Mouse (Mus musculus) limb, embryonic 11.5 days (tissue): ENCODE data around the gene Ndufs3. TPM values are rescaled to one million over a fixed set of nuclear protein-coding genes. Genes with fewer than 3 reads are reported as not detected.

ENCODE experiments used
- ATAC-seq: fragments of 200-750 bp; cut with Nextera tagmentation; 2 replicates; pipeline ENCODE4 v1.8.0; 2017; ENCODE audit warnings: low read depth; ENCODE audit not compliant: insufficient number of reproducible peaks, low FRiP score, low TSS enrichment
- DNase-seq: peaks from one replicate; pipeline ENCODE4 v3.0.0-alpha.2; 2015; ENCODE audit warnings: low spot score
- H3K27ac ChIP-seq: fragments of 300-500 bp; sonication (generic); replicated peaks from 2 replicates; pipeline ENCODE4 v1.5.1; 2014; ENCODE audit warnings: low read depth, mild to moderate bottlenecking, low read length
- H3K27me3 ChIP-seq: fragments of 300-500 bp; sonication (generic); 2 replicates; pipeline ENCODE4 v1.6.1; 2014; ENCODE audit warnings: mild to moderate bottlenecking, low read length, mixed read lengths; ENCODE audit not compliant: control insufficient read depth, insufficient read depth
- H3K36me3 ChIP-seq: fragments of 300-500 bp; sonication (generic); 2 replicates; pipeline ENCODE4 v1.6.1; 2014; ENCODE audit warnings: mild to moderate bottlenecking, low read length, moderate library complexity, mixed read lengths; ENCODE audit not compliant: control insufficient read depth, insufficient read depth
- H3K4me1 ChIP-seq: fragments of 300-500 bp; sonication (generic); 2 replicates; pipeline ENCODE4 v1.6.1; 2014; ENCODE audit warnings: low read length, mixed read lengths; ENCODE audit not compliant: control insufficient read depth, insufficient read depth
- H3K4me2 ChIP-seq: fragments of 300-500 bp; sonication (generic); 2 replicates; pipeline ENCODE4 v1.6.1; 2014; ENCODE audit warnings: low read depth, mild to moderate bottlenecking, moderate library complexity; ENCODE audit not compliant: severe bottlenecking
- H3K4me3 ChIP-seq: fragments of 300-500 bp; sonication (generic); 2 replicates; pipeline ENCODE4 v1.5.1; 2014; ENCODE audit warnings: low read depth, low read length
- H3K9ac ChIP-seq: fragments of 300-500 bp; sonication (generic); 2 replicates; pipeline ENCODE4 v1.6.1; 2014; ENCODE audit warnings: mild to moderate bottlenecking, low read length
- H3K9me3 ChIP-seq: fragments of 300-500 bp; sonication (generic); 2 replicates; pipeline ENCODE4 v1.6.1; 2016; ENCODE audit warnings: low read length; ENCODE audit not compliant: control insufficient read depth
- WGBS: fragments of 180-500 bp; shearing (Covaris S2); extraction: QIAGEN DNeasy Blood & Tissue Kit; methylation state at CpG from one replicate; pipeline ENCODE4 v1.1.7; 2014; 5-methylcytosine and 5-hydroxymethylcytosine counted together
- polyA plus RNA-seq: library from polyadenylated mRNA; unstranded; fragments of >200 nt; fragmentation: Nextera tagmentation; extraction: Ambion mirVana; gene quantifications from 2 replicates; pipeline ENCODE4 v1.2.1, GENCODE M21; 2014

The Ndufs3 gene
- polyA plus RNA-seq = 206 and 229 TPM in 2 replicates

GRCm38 (mm10) chr2:90904076-90904855 lies at the start of gene Ndufs3, which contains the start of gene Kbtbd4:
Gene Ndufs3 (minus strand): TSS chr2:90904827.
Gene Kbtbd4 (plus strand): TSS chr2:90904740.
- ATAC-seq (peak; percentile 90), DNase-seq (peak; percentile 96)
- Histone ChIP-seq H3K27ac (peak within 1 kb of the TSS; percentile 80), H3K4me2 (peak within 1 kb of the TSS; percentile 68), H3K9ac (peak within 1 kb of the TSS; percentile 94), H3K4me3 (peak within 1 kb of the TSS; percentile 94), H3K9me3 (no peaks in the 10 kb centered on the region), H3K27me3 (no peaks in the 10 kb centered on the region), H3K4me1 (peaks cover 3% of the 10 kb centered on the region; the same call in 1 of the 2 replicates), H3K36me3 (no peaks in the 10 kb centered on the region; the same call in 1 of the 2 replicates)
- under 1% methylated on average over 42 of the region's 43 CpGs for WGBS

DNA sequence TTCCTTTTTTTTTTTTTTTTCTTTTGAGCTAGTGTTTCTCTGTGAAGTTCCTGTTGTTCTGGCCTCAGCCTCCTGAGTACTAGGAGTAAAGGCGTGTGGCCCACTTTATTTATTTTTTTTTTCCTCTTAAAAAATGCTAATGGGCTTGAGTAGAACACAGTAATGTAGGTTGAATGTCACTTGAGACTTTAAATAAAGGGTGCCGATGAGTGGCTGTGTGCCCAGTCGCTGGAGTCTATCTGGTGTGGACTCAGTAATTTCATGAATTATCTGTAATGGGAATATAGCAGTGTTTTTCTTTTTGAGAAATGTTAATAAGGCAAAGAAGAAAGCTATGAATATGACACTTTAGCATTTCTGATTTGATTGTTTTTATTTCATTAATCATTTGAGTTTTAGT lies 48.8 kb upstream of the Ndufs3 start:
- Histone ChIP-seq H3K36me3 (no peaks in the 10 kb centered on the region; the same call in 1 of the 2 replicates), H3K4me2 (no peak overlapping the region), H3K4me3 (no peak overlapping the region), H3K9me3 (no peaks in the 10 kb centered on the region), H3K9ac (no peak overlapping the region), H3K27ac (no peak overlapping the region), H3K4me1 (no peaks in the 10 kb centered on the region), H3K27me3 (no peaks in the 10 kb centered on the region)
- ATAC-seq = no peak
- 82% methylated on average over 3 of the region's 3 CpGs for WGBS
- DNase-seq = no peak

DNA sequence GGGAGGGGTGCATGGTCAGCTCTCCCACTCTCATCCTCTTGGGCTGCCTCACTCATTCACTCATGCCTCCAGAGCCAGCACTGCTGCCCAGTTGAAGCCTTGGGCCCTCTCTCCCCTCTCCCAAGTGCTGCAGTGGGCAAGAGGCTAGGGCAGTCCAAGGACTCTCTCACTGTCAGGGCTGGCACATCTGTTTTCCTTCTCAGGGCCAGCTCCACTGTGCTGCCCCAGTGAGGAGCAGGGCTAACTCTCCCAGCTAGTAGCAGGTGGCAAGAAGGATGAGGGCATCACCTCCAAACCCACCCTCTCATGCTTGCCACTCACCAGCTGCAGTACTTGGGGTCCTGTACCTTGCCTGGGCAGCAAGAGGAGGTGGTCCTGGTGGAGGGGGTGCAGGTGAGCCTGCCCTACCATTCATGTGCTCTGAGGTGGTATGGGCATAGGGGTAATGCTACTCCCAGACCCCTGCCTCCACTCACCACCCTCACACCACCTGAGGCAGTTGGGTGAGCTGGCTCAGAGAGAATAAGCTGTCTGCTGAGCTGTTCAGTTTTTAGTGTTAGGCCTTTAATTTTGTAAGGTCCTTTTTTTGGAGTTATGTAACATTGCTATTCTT lies 46.1 kb upstream of the Ndufs3 start:
- no peak overlapping the region for H3K9ac ChIP-seq
- H3K27ac ChIP-seq = no peak overlapping the region
- DNase-seq (no peak), ATAC-seq (no peak)
- no peak overlapping the region for H3K4me3 ChIP-seq
- no peak overlapping the region for H3K4me2 ChIP-seq
- H3K27me3 ChIP-seq = no peaks in the 10 kb centered on the region
- H3K36me3 ChIP-seq = no peaks in the 10 kb centered on the region; the same call in 1 of the 2 replicates
- H3K4me1 ChIP-seq = no peaks in the 10 kb centered on the region
- H3K9me3 ChIP-seq = no peaks in the 10 kb centered on the region

GRCm38 (mm10) chr2:90950149-90950548 lies 45.5 kb upstream of the Ndufs3 start:
- H3K27ac ChIP-seq = no peak overlapping the region
- no peak for DNase-seq
- H3K36me3 ChIP-seq = no peaks in the 10 kb centered on the region; the same call in 1 of the 2 replicates
- 90% methylated on average over 5 of the region's 5 CpGs for WGBS
- H3K9me3 ChIP-seq = no peaks in the 10 kb centered on the region
- H3K4me3 ChIP-seq = no peak overlapping the region
- no peaks in the 10 kb centered on the region for H3K27me3 ChIP-seq
- no peak overlapping the region for H3K4me2 ChIP-seq
- H3K9ac ChIP-seq = no peak overlapping the region
- no peaks in the 10 kb centered on the region for H3K4me1 ChIP-seq
- ATAC-seq = no peak

- no peaks in the 10 kb centered on the region for H3K27me3 ChIP-seq
- no peak overlapping the region for H3K9ac ChIP-seq
- peak overlapping the region; percentile 59; the same call in 1 of the 2 replicates for H3K4me2 ChIP-seq
- H3K9me3 ChIP-seq = no peaks in the 10 kb centered on the region
- H3K36me3 ChIP-seq = no peaks in the 10 kb centered on the region
- no peak for DNase-seq
- 72% methylated on average over 2 of the region's 2 CpGs for WGBS
- peak overlapping the region; percentile 96; the same call in 1 of the 2 replicates for H3K4me3 ChIP-seq
- ATAC-seq = no peak
- peaks cover 3% of the 10 kb centered on the region; the same call in 1 of the 2 replicates for H3K4me1 ChIP-seq
- no peak overlapping the region for H3K27ac ChIP-seq
Measured at GRCm38 (mm10) chr2:90941744-90942143, 37.1 kb upstream of the Ndufs3 start.

DNA sequence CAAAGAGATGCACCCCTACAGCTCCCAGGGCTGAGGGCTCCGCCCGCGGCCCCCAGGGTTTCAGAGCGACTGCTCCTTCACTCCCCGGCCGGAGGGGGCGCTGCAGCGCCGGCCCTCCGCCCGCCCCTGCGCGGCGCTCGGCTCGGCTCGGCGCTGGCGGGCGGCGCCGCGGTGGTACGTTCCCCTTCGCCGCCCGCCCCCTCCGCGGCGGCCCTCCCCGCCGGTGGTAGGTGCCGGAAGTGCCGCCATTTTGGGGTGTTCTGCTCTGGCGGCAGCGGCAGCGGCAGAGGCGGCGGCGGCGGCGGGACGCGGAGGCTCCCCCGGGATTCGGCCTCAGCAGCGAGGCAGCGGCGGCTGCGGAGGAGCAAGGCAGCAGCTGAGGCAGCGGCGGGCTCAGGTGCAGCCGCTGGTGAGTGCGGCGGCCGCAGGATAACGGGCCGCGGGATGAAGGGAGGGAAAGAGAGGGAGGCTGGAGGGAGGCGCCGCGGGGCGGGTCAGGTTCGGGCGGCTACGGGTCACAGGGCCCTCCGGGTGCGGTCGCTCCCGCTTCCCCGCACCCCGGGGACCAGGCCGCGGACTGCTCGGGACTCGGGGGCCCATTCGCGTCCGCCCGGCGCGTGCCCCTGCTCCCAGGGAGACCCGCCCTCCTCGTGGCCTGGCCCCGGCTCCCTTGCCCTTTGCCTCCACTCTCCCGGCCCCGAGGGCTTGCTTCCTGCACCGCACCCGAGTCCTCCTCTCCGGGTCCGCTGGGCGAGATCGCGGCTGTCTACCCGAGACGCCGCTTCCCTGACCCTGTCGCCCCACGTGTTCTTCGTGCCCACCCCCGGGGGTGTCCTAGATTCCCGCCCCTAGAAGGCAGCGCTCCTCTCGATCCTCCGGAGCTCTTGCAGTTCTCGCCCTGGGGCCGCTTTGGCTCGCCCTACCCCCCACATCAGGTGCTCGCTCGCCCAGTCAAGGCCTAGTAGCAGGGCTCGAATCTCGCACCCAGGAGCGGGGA lies 35.9 kb upstream of the Ndufs3 start, which contains the start of gene Celf1:
Gene Celf1, plus strand, starts transcription at position 150 of the 997 bp plus-strand sequence.
- Histone ChIP-seq H3K36me3 (no peaks in the 10 kb centered on the region), H3K27me3 (no peaks in the 10 kb centered on the region), H3K4me3 (peak within 1 kb of the TSS; percentile 96), H3K9ac (peak within 1 kb of the TSS; percentile 95), H3K27ac (peak within 1 kb of the TSS; percentile 88), H3K4me2 (peak within 1 kb of the TSS; percentile 59), H3K9me3 (no peaks in the 10 kb centered on the region), H3K4me1 (peaks cover 3% of the 10 kb centered on the region; the same call in 1 of the 2 replicates)
- ATAC-seq = peak; percentile 89
- WGBS = under 1% methylated on average over 103 of the region's 113 CpGs
- peak; percentile 87 for DNase-seq

GRCm38 (mm10) chr2:90939750-90940149 lies 35.1 kb upstream of the Ndufs3 start:
- 51% methylated on average over 8 of the region's 8 CpGs for WGBS
- Histone ChIP-seq H3K9me3 (no peaks in the 10 kb centered on the region), H3K4me2 (peak overlapping the region; percentile 44; the same call in 1 of the 2 replicates), H3K27me3 (no peaks in the 10 kb centered on the region), H3K27ac (peak overlapping the region; percentile 88; the same call in 1 of the 2 replicates), H3K9ac (peak overlapping the region; percentile 95), H3K4me3 (peak overlapping the region; percentile 96), H3K4me1 (peaks cover 3% of the 10 kb centered on the region; the same call in 1 of the 2 replicates), H3K36me3 (no peaks in the 10 kb centered on the region)
- ATAC-seq (peak; percentile 37; the same call in 1 of the 2 replicates), DNase-seq (no peak)
